Mouse (Mus musculus) thymus, postnatal 14 days (tissue): Measurements from ENCODE around the gene Capns2.

ENCODE experiments used
- DNase-seq: peaks from one replicate; pipeline ENCODE4 v3.0.0; 2021

Gene Capns2

DNA sequence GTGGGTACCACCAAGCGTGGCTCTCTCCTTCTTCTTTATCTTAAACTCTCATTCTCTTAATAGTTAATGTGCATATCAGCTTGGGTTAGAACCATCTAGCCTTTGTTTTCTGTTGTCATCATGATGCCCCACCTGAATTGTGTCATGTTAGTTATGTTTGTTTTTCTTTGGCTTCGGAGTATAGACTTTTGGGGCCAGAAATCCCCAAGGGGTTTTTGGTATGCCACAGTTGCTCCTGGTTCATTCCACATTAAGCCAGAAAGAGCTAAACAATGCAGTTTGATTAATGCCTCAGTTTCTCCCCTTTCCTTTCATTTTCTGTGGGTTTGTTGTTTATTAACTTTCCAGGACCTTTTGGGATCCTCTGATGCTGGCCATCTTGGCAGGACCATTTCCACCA, 7.2 kb downstream of the Capns2 start:
- no peak for DNase-seq

DNA sequence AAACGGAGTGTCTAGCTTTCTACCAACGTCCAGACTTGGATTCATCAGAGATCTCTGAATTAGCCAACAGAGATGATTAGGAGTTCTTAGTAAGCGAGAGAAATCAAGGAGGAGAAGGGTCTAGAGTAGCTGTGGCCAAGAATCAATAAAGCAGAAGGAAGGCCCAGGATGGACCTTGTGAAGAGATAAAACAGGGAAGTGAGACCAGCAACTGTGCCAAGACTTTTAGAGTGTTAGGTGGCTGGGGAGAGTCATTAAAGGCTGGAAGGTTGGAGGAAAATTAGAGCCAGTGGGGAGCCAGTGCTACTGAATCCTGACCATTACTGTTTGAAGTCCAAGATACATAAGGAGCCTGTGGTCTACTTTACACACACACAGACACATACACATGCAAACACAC, 10.3 kb downstream of the Capns2 start:
- DNase-seq, result no peak

DNA sequence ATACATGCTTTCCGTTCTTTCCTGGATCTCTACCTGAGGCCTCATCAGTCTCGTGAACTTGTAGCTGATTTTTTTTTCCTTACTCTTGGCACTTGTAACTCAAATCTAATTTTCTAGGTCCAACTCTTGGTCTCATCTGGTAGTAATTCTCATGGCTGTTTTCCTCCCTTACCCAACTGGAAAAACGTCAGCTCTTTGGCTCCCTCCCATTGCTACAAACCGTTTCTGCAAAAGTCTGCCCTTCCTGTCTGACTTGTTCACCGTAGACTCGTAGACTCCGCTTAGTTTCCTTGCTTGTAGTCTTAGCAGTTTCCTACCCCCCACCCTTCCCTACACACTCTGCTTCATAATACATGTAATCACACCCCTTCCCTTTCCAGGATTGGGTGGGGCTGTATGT, 12.2 kb downstream of the Capns2 start:
- DNase-seq, result no peak

DNA sequence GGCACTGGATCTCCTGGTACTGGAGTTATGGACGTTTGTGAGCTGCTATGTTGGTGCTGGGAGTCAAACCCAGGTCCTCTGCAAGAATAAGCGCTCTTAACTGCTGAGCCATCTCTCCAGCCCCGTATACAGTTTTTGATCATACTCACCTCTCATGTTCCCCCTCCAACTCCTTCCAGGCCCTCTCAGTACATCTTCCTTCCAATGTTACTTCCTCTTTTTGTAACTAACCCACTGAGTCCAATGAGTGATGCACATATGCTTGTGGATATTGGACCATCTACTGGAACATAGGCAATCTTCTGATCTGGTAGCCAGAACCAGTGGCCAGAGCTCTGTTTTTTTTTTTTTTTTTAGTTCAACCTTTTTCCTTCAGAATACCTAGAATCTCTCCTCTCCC, 14.9 kb downstream of the Capns2 start:
- DNase-seq, result no peak

DNA sequence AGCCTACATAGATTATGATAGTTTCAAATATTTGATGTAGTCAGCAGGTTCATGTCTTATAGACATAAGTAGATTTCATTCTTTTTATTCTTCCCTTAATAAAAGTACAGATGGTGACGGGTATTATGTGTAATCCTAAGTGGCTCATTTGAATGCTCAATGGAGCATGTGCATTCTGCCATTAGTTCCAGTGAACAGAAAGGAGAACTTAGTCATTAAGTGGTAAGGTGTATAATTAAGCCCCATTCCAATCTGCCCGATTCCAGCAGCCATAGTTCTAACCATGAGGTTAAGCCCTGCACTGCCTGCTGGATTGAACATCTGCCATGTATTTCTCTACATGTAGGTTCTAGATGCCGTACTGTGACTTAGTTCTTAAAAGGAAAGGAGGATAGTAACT, 20.6 kb downstream of the Capns2 start:
- DNase-seq, result no peak

DNA sequence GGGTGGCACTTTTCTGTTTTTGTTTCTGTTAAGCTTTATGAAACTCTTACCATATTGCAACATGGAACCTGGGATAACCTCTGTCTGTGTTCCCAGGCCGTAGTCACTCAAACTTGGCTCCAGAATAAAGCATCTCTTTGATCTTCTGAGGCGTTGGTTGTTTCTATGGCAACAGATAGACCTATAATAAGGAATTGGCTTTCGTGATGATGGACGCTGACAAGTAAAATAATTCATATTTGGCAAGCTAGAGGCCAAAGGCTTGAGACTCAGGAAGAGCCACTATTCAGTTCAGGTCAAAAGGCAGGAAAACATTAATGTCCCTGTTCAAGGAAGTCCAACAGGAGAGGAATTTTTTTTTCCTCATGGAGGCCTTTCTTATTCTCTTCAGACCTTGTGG, 27.8 kb downstream of the Capns2 start:
- DNase-seq, result no peak

DNA sequence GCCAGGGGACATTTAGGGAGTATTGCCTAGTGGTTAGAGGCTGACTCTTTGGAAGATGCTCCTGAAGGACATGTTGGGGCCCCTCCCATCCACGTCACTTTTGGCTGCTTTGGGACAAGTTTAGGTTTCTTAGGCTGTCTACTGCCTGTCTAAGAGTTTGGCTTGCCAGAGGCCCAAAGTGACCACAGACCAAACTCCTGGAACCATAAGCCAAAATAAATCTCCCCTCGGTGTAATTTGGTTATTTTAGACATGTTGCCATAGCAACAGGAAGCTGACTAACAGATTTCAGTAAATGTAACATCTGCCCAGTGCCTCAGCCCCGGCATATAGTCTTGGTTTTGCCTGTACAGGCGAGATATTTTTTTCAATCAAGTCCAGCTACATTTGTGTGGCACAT, 36.8 kb downstream of the Capns2 start:
- no peak for DNase-seq

DNA sequence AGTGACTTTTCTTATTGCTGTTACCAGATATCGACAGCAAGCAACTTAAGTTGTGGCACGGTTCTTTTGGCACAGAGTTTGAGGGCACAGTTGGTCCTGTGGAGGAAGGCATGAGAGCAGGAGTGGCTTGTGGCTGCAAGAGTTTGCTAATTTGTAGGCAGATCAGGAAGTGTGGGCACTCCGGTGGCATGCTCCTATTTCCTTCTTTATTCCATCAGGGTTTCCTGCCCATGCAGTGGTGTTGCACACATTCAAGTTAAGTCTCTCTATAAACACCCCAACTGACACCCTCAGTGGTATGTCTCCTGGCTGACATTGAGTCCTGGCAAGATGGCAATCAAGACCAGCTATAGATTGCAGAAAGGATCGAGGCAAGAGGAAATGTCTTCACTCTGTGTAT, 47.9 kb downstream of the Capns2 start:
- no peak for DNase-seq

DNA sequence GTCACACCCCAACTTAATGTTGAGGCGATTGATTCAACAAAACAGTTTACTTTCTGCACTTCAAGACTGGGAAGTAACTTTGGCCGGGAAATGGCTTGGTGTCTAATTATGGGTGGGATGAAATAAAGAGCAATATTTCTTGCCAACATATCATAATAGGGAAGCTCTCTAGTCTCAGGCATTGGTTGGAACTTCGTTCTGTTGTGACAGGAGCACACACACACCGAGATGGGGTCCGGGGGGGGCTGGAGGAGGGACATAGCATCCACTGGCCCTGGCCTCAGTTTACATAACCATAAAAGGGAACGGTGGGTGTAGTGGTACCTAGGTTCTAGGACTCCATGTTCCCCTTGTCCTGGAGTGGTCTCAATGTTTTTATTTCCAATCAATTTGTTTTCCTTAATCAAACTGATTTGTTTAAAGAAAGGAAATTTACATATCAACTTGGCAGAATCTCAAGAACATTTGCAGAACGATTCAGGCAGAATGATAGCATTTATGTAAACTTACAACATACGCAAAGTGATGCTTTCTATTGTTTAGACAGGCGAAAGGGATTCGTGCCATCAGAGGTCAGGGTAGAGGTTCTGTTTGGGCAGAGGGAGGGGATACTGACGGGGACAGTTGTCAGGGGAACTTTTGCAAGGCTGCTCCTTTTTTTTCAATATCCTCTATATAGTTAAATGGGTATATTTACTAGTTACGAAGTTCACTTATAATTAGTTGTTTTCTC, 49.6 kb downstream of the Capns2 start:
- no peak for DNase-seq
